Mouse (Mus musculus) G1E-ER4 (cell line): ENCODE results near the gene Arid3b. TPM values are rescaled to one million over a fixed set of nuclear protein-coding genes. Genes with fewer than 3 reads are reported as not detected.
A peak's percentile ranks its signal among the peaks of the same experiment; 100 is the strongest.

Source experiments
- GATA1 ChIP-seq: IDR thresholded peaks from one replicate; pipeline ENCODE4 v1.8.0; 2012; ENCODE audit warnings: low read length, inconsistent platforms
- polyA plus RNA-seq: library from polyadenylated mRNA; stranded (reverse); fragments of >175 nt; gene quantifications from 2 replicates; pipeline ENCODE4 v1.2.3, GENCODE M21; 2012

Arid3b gene
- polyA plus RNA-seq, 1 experiment: 4.5 TPM

DNA sequence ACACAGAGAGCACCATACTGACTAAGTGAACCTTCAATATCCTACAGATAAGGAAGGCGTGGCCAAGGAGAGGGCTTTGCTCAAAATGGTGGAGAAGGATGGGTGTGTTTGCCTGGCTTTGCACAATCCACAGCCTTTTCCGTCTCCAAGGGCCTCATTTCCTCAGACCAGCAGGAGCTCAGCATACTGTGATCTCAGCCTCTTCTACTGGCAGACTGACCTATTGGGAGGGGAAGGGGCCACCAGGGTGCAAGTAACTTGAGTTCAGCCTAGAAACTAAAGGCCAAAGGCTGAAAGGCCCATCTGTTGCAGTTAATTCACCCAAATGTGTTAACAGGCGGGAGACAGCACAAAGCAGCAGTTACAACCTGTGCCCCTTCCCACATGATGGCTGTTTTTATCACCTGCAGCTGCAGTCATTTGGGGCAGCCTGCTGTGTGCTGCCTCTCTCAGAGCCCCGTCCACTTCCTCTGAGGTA lies 29.4 kb downstream of the Arid3b start:
- TF ChIP-seq GATA1: no peak

DNA sequence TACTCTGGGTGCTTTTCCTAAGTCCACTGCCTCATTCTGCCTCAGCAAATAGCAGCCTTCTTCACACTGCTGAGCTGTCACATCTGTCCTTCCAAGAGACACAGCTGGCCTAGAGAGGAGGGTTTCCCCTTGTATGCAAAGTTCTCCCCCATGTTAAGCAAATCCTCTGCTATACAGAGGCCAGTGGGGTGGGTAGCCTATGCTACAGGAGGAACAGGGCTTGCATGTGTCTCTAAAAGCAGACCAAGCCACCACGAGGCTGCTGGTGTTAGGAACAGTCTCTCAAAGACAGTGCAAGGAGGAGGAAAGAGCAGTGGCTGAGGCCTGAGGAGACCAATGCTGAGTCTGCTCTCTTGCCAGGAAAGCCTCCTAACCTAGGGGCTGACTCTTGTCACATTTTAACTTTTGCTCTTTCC lies 30.5 kb downstream of the Arid3b start:
- TF ChIP-seq GATA1: no peak

DNA sequence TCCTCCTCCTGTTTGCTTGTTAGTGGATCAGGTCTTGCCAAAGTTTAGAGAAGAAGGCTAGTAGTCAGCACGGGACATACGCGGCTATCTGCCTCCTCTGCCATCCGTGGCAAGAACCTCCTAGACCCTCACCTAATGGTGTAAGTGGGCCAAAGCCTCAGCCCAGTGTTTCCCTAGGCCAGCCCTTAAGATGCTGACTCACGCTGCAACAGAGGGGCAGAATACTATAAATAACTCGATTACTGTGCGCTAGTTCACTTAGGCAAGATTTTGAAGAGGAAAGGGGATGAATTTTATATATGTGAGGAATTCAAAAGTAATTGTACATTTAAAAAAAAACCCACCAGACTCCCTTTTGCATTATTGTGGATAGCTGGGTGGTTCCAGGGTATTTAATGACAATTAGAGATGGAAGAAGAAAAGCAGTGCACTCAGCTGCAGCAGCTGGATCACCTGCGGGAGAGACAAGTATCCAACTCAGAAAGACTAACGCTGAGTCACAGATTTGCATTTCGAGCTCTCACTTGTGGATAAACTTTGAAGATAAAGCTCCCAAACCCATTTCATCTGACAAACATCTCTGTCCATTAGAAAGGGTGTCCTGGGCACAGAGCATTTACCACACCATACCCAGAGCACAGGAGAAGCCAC lies 31.4 kb downstream of the Arid3b start:
- TF ChIP-seq GATA1: no peak

DNA sequence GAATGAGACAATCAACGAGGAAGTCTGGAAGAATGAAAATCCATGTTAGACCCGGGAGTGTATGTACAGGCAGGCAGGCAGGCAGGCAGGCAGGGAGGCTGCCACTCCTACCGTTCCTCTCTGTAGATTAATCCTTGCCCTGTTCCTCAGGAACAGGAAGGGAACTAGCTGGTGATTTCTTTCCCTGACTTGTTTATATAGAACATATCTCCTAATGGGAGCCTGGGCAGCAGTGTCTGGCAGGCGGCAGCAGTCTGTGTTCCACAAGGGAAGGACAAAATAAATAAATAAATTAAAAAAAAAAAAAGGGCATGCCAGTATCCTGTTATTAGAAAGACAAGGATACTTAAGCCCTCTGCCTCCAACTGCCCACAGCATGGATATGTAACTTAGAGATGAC lies 32.8 kb downstream of the Arid3b start:
- TF ChIP-seq GATA1: no peak

DNA sequence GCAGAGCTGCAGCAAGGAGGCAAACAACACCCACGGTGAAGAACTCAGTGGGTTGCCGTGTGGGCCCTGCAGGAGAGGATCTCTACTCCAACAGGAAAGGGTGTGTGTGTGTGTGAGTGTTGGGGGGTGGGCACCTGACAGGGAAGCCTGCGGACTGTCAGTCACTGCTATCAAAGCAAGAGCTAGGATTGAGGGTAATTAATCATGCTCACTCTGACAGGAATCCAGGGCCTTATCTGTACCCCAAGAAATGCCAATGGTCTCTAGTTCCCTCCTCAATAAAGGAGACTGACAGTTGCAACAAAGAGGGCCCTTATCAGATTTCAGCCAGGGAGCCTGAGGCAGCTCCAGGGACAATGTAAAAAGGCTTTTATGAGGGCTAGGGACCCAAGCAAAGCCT lies 33.5 kb downstream of the Arid3b start:
- TF ChIP-seq GATA1: peak; percentile 59

DNA sequence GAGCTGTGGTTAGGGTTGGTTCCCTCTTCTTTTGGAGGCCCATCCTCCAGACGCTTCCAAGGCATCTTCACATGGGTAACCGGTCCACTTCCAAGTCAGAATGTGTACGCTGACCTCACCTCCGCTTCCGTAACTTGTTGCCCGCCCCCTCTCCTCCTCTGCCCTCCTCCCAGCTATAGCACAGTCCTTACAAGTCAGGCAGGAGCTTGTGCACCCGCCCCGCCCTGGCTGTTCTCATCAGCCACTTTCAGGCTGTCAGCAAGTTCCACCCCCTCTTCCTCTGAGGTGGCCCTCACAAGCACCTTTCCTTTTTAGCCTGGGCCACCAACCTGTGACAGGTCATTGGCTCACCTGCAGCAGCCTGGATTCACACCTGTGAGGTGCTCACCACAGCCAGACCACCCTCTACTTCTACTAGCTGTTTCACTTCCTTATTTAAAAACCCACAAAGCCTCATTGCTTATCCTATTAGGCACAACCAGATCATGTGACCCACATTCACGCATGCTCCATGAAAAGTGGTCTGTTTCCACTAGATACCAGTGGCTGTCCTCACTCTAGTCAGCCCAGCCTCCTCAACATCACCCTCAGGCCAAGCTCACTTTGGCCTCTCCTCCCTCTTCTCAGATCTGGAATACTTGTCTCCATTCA lies 36.1 kb downstream of the Arid3b start:
- TF ChIP-seq GATA1: no peak

DNA sequence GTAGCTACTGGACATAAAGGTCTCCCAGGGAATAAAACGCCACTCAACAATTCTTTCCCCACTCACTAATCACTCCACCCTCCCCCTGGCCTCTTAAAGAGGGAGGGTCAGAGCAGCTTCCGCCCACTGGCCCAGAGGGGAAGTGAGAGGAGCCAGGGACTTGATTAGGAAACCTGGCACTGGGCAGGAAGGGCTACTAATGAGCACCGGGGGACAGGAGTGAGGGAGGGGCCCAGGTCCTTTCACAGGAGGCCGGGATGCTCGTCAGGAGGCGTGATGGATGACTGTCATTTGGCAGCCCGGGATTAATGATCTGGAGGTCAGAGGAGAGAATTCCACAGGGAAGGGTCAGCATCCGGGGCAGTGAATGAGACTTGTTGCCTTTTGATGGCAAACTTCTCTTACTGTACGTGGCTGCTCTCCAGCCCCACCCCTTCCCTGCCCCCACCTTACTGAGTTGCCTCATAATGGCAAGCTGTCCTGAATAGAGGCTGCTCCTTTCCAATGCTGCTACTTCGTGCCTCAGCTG lies 37.8 kb downstream of the Arid3b start:
- TF ChIP-seq GATA1: no peak

DNA sequence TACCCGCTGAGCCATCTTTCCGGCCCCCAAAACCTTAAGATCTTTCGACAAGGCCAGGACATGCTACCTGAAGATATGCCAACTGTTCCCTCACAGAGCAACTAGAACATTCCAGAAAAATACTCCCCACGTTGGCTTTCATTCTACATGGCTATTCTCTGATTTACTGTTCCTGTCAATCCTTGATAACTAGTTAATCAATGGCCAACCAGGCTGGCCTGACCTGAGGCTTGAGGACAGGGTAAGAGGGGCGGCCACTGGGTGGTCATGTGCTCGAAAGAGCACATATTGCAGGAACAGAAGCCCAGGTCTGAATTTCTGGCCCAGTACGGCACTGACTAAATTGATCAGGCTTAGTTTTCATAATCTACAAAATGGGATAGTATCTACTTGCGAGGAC lies 39.1 kb downstream of the Arid3b start:
- TF ChIP-seq GATA1: no peak

DNA sequence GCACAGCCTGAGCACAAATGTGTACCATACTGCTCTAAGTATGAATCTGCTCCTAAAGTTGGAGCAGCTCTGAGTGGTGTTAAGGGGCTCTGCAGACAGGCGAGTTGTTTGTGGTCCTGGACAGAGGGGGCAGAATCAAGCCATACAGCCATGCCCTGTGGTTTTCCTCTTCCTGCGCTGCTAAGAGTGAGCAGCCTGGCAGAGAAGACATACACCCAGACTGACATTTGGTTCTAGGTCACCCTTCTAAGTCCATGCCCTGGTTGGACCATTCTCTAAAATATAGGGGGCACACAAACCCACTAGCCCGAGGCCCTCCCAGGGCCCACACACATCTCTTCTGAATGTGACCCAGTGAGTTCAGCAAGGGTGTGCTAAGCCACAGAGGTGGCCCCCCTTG lies 46.9 kb downstream of the Arid3b start:
- TF ChIP-seq GATA1: no peak

DNA sequence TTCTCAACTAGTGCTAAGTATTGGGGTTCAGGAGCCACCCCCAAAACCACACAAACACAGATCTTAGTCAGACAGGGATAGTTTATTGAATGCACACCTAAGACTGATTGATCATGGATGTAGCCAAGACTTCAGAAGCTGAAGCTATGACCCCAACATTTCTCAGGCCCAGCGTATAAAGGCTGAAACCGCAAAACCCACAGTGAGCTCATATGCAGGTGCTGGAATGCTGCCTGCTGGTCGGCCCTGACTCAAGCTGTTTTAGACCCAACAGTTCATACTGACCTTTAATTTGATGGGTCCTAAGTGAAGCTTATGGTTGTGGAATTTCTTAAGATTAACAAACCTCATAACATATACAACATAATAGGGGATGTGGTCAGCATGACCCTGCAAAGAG lies 53.9 kb downstream of the Arid3b start:
- TF ChIP-seq GATA1: no peak

DNA sequence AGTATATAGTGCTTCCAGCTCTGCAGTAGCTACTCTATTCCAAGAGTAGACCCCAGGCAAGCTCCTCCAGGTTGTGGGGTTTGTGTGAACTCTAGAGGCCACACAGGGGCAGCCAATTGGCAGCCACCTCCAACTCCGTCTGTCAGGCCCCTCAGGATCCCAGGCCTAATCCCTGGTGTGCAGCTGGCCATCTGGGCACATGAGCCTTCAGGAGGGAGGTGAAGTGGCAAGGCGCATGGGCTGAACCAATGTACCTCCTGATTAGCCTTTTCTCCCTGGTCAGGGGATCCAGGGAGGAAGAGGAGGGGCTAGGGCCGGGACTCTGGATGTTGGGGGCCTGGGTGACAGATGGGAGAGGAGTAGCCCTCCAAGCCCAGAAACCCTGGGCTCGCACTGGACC lies 60.9 kb downstream of the Arid3b start:
- no peak for TF ChIP-seq GATA1

DNA sequence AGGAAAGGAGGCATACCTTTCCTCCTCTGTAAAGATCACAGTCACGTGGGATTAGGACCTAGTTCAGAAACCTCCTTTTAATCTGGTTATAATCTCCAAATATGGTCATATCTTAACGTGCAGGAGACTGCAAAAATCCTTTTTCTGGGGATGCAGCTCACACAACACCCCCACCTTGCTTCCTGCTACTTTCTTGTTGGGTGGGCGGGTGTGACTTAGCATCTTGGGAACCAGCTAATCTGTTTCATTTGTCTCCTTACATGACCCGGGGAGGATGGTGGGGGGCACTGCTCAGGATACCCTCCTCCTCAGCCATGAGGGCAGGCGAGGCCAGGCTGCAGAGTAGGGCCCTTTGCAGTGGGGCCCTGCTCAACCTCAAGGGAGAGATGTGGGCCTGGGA lies 61.6 kb downstream of the Arid3b start:
- no peak for TF ChIP-seq GATA1

DNA sequence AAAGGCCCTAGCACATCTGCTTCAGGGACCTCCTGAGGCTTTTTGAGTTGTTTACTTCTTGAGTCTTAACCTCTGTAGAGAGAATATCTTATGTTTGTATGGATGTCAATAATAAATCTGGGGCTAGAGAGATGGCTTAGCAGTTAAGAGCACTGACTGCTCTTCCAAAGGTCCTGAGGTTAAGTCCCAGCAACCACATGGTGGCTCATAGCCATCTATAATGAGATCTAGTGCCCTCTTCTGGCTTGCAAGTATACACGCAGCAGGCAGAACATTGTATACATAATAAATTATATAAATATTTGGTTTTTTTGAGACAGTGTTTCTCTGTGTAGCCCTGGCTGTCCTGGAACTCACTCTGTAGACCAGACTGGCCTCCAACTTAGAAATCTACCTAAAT lies 62.4 kb downstream of the Arid3b start:
- TF ChIP-seq GATA1: no peak

DNA sequence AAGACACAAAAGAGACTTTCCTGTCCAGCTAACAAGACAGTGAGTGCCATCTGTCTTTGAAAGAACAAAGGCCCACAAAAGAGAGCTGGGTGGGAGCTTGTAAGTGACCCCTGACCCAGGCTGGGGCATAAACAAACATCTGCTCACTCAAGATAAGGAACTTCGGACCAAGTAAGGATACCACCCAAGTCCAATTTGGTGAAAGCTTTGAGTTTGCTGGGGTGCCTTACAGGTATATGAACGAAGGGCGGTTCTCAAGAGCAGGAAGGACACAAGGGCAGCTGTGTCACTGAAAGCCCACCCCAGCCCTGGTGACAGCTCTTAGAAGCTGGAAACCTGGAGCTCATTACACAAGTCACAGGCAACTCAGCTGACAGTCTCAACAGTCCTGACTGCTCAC lies 62.8 kb downstream of the Arid3b start:
- no peak for TF ChIP-seq GATA1

DNA sequence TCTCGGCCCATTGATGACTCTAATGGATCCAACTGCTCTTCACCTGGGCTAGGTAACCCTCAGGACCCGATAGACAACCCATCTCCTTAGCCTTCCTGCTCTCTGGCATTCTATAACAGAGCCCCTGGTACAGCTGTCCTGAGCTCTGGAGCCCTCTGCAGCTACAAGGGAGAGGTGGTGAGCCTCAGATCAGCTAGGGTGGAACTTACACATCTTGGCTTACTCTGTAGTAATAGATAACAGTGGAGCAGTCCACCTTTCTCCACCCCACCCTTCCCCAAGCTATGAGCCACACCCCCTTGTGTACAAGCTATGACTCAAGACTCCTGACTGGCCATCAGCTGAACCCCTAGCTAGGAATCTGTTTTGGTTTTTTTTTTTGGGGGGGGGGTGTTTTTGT lies 65.8 kb downstream of the Arid3b start:
- no peak for TF ChIP-seq GATA1

DNA sequence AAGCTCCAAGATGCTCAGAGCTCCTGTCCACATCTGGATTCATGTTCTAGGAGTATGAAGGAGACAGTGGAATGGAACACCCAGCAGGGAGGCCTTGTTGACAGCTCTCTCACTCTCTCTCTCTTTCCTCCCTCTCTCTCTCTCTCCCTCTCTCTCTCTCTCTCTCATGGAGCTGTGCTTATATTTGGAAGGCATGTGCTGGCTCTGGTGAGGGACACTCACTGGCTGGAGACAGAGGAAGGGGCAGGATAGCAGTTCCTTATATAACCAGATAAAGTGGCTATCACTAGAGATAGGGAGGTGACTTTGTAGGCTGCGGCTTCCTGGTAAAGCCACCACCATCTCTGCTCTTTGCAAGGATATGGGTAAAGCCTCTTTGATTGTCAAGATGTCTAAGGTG lies 66.4 kb downstream of the Arid3b start:
- TF ChIP-seq GATA1: no peak

DNA sequence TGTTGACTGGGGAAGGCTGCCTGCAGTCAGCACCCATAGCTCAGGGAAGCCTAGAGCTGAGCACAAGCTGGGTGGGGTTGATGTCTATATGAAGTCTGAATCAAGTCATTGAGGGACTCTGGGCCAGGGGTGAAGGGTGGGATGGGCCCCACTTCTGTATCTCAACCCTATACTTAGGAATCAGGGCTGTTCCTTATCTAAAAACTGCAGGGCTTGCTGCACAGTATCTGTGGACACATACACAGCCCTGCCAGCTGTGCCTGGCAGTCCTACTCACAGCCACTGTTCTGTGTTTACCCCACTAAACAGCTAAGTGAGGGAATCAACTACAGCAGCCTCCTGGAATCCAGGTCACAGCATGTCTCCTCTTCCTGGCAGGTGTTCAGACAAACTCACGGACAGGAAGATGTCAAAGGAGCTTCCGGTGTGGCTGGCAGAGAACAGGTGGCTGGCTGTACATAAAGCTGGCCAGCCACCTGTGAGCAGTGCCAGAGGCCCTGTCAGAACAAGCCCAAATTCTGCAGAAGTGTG lies 67.0 kb downstream of the Arid3b start:
- peak; percentile 65 for TF ChIP-seq GATA1
